9 mouse cellular contexts compared by ENCODE assay signal in the genomic region with DNA sequence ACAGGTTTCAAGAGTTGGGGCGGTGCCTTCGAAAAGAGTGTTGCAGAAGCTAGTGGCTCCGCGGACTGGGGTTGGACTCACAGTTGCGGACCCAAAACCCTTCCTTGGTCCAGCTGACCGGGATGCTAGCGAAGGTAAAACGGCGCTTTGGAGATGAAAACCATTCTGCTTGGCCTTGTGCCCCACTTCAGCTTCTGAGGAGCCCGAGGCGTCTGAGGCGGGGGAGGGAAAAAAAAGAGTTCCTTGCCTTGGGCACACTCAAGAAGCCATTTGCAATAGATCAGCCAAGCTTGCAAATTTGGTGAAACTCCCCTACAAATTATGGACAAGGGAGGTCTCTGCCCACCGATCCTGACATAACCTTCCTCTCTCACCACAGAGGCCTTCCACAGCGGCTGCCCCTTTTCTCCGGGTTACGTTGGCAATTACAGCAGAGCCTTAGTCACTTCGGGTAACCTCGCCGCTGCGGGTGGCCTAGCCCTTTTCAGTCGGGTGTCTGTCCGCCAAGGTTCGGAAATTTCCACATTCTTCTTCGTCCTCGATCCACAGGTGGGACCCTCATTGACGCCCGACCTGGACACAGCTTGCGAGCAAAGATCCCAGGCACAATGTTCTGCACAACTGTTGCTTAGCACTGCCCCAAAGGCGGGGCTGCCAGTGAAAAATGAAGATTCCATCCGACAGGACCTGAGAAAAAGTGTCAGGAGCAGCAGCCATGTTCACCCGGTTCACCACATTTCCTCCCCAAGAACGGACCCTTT. TPM values are rescaled to one million over a fixed set of nuclear protein-coding genes. Genes with fewer than 3 reads are reported as not detected.
DNase-seq lines count a peak whose midpoint lies in the region; ATAC-seq lines count a peak whose summit lies in the region.
"Had no signal": no experiment of that assay in that cellular context is flagged by ENCODE, and none has a peak within 500 bp of the region (broad histone marks: within the 10 kb centered on the region; RNA-seq: fewer than 3 reads in every experiment).

A gene (minus strand): TSS at position 486 of the 761 bp plus-strand sequence.

- no peak within 1 kb of the TSS for H3K27ac ChIP-seq in intestine, embryonic 15.5 days
- H3K27ac ChIP-seq in intestine, embryonic 16.5 days (ENCODE audit: low read length) = no peak within 1 kb of the TSS

- WGBS in intestine, embryonic 15.5 days = 1% methylated on average over 32 of the region's 32 CpGs
- WGBS in intestine, embryonic 16.5 days = 3% methylated on average over 32 of the region's 32 CpGs

- H3K9ac ChIP-seq in intestine, embryonic 15.5 days = no peak within 1 kb of the TSS
- H3K9ac ChIP-seq in intestine, embryonic 16.5 days (ENCODE audit: low read depth, low read length) = no peak within 1 kb of the TSS

- ATAC-seq in intestine, embryonic 15.5 days = no peak
- ATAC-seq in intestine, embryonic 16.5 days = no peak
- ATAC-seq in megakaryocyte, adult 5-6 weeks (ENCODE audit: poor library complexity, severe bottlenecking) = no peak

- H3K4me3 ChIP-seq in intestine, embryonic 15.5 days (replicated peaks) = 0 out of 2 replicates have a peak within 1 kb of the TSS, but pooled peaks have one; percentile 31
- H3K4me3 ChIP-seq in intestine, embryonic 16.5 days (ENCODE audit: low read length) = no peak within 1 kb of the TSS

- H3K36me3 ChIP-seq in intestine, embryonic 15.5 days = no peaks in the 10 kb centered on the region
- H3K36me3 ChIP-seq in intestine, embryonic 16.5 days (ENCODE audit: control insufficient read depth, insufficient read depth, low read length) = no peaks in the 10 kb centered on the region

- peak within 1 kb of the TSS; percentile 72 for H3K4me2 ChIP-seq in intestine, embryonic 15.5 days (replicated peaks)
- no peak within 1 kb of the TSS for H3K4me2 ChIP-seq in intestine, embryonic 16.5 days (ENCODE audit: low read depth, low read length)

- H3K4me1 ChIP-seq in intestine, embryonic 15.5 days (replicated peaks) = peaks cover 7% of the 10 kb centered on the region
- H3K4me1 ChIP-seq in intestine, embryonic 16.5 days (ENCODE audit: control insufficient read depth, insufficient read depth, low read length) = peaks cover 9% of the 10 kb centered on the region; the same call in 1 of the 2 replicates

- DNase-seq in adrenal gland, postnatal 10 days = peak; percentile 15
- DNase-seq in adrenal gland, postnatal 4 days (ENCODE audit: low spot score in 2 of 2) = no peak
- peak; percentile 28 for DNase-seq in ZHBTc4 (ENCODE audit: low read depth, low spot score)
- DNase-seq in kidney, postnatal 25 days = peak; percentile 3 to 37
- no peak for DNase-seq in gastrocnemius, adult 18-20 months (ENCODE audit: low spot score)

- H3K9me3 ChIP-seq in intestine, embryonic 15.5 days = no peaks in the 10 kb centered on the region
- H3K9me3 ChIP-seq in intestine, embryonic 16.5 days (ENCODE audit: control insufficient read depth, low read length) = no peaks in the 10 kb centered on the region

- peaks cover 62% of the 10 kb centered on the region for H3K27me3 ChIP-seq in intestine, embryonic 15.5 days (replicated peaks)
- H3K27me3 ChIP-seq in intestine, embryonic 16.5 days (replicated peaks; ENCODE audit: control insufficient read depth, insufficient read depth, low read length) = peaks cover 62% of the 10 kb centered on the region

RNA-seq across cellular contexts. Expression of the gene that starts here (rescaled TPM):
- under 1 TPM; 0.21 to 0.24 TPM for total RNA-seq in adrenal gland, postnatal 10 days (2021)
- total RNA-seq in adrenal gland, postnatal 4 days (2021) = 1 to 10 TPM in 1 of 2 experiments, under 1 TPM in 1; 0.31 to 4.7 TPM
- not detected in 2 replicates for polyA plus RNA-seq in intestine, embryonic 15.5 days (2015; fragmentation: Nextera tagmentation; extraction: Ambion mirVana)
- not detected in 2 replicates for polyA plus RNA-seq in intestine, embryonic 16.5 days (2015; fragmentation: Nextera tagmentation; extraction: Ambion mirVana)
- total RNA-seq in megakaryocyte, adult 5-6 weeks (2015) = not detected in 2 replicates
- total RNA-seq in megakaryocyte, adult 5-6 weeks (2017) = not detected in 2 replicates
- total RNA-seq in gastrocnemius, adult 18-20 months (2021) = not detected
- polyA plus RNA-seq: spleen, adult 2 months had no signal

Comparison
In these comparisons a context has a peak if more than half of its experiments do, and no peak if none do; other contexts are left out.
1. Peak in DNase-seq in adrenal gland, postnatal 10 days; RNA of the gene not detected or under 1 TPM.
2. DNase-seq: peak in ZHBTc4 (single experiment) and kidney, postnatal 25 days (2 of 2); none in adrenal gland, postnatal 4 days (0 of 2) and gastrocnemius, adult 18-20 months (single experiment).